Mouse (Mus musculus): ENCODE measurements around the gene Agmat. TPM values are rescaled to one million over a fixed set of nuclear protein-coding genes. Genes with fewer than 3 reads are reported as not detected.

Gene Agmat
- 2.2 TPM in 1 of 2 replicates, not detected in the other for total RNA-seq (2014; fragmentation: Nextera tagmentation)
- total RNA-seq (2017), result not detected in 2 replicates

DNA sequence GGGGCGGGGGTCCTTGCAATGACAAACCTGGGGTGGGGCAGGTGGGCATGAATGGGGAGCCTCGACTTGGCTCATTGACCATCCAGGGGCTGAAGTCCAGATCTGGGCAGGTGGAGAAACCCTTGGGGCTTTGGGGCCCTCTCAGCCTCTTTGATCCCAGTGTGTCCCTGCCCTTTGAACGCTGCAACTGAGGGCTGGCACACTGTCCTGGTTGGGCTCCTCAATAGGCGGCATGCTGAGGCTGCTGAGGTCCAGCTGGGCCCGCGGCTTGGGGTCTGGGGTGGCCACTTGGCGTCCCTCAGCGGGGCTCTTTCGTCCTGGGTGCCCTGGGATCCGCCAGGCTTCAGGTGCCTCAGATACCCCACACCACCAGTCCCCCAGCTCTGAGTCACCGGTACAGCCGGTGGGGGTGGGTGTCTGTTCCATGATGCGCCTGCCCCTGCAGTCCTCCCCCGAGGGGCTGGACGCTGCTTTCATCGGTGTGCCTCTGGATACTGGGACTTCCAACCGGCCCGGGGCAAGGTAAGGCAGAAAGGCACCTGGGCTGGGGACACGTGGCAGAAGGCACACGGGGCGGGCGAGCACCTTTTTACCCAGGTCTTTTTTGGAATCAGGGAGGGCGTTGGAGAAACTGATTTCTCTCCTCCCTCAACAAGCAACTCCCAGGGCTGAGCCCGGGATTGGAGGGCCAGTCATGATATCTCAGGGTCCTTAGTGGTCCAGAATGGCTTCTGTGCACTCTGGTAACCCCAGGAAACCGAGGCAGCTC, at the start of gene Agmat:
Gene Agmat, plus strand, starts transcription at position 95 of the 769 bp plus-strand sequence.
- ATAC-seq (replicated peaks; ENCODE audit: low FRiP score, low TSS enrichment, poor library complexity, severe bottlenecking), result no peak

DNA sequence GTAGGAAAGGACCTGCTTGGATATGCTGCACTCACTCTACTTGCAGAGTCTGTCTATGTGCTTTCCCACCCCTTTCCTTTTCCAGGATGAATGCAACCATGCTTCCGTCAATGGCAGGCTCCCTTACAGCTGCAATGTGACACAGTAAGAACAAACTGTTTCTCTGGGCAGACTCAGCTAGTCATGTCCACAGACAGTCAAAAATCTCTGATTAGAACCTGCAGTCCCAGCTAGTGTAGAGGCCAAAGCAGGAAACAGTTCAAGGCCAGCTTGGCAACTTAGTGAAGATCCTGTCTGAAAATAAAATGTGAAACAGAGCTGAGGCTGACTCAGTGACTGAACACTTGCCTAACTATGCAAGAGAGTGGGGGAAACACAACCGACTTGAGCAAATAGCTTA, 41.8 kb upstream of the Agmat start:
- ATAC-seq (replicated peaks; ENCODE audit: low FRiP score, low TSS enrichment, poor library complexity, severe bottlenecking), result no peak

DNA sequence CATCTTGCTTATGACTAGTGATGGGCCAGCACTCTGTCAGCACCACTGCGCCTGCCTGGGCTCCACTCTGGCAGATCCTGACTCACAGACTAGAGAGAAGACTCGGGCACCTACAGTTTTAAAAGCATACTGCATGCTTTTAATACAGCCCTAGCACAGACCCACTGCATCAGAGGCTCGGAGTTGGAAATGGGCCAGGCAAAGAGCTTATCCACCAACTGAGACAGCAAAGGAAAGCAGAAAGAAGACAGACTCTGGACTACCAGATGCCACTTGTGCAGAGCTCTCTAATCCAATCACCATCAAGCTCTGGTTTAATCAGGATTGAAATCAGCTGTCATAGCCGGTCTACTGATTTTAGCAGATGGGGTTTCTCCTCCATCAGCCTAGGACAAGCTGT, 41.1 kb upstream of the Agmat start:
- no peak for ATAC-seq (replicated peaks; ENCODE audit: low FRiP score, low TSS enrichment, poor library complexity, severe bottlenecking)

- no peak for ATAC-seq (replicated peaks; ENCODE audit: low FRiP score, low TSS enrichment, poor library complexity, severe bottlenecking)
Measured at GRCm38 (mm10) chr4:141708005-141708404, 38.5 kb upstream of the Agmat start.

DNA sequence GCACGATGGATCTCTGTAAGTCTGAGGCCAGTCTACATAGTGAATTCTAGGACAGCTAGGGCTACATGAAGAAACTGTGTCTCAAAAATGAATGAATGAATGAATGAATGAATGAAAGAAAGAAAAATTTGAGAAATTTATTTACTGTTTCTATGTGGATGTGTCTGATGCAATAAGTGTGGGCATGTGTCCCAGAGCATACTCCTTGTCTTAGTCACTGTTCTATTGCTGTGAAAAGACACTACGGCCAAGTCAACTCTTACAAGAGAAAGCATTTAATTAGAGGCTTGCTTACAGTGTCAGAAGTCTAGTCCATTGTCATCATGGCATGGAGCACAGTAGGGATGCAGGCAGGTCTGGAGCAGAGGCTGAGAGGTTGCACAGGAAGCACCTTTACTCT, 37.5 kb upstream of the Agmat start:
- no peak for ATAC-seq (replicated peaks; ENCODE audit: low FRiP score, low TSS enrichment, poor library complexity, severe bottlenecking)

DNA sequence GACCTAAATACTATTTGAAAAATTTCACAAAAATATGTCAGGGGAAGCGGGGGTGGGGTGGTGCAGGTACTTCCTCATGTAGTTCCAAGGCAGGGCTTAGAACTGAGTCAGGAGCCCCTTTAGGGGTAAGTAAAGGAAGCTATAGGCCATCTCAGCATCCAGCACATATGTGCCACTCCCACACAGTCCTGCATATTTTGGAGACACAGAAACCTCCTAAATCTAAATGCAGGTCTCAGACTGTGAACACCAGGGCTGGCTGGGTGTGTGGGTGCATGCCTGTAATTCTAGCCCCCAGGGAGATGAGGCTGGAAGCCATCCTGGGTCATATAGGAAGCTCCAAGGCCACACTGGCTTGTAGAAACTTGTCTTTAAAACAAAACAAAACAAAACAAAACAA, 35.2 kb upstream of the Agmat start:
- ATAC-seq (replicated peaks; ENCODE audit: low FRiP score, low TSS enrichment, poor library complexity, severe bottlenecking), result no peak

- no peak for ATAC-seq (replicated peaks; ENCODE audit: low FRiP score, low TSS enrichment, poor library complexity, severe bottlenecking)
Measured at GRCm38 (mm10) chr4:141713598-141714142, 32.8 kb upstream of the Agmat start.

GRCm38 (mm10) chr4:141715027-141715426, 31.4 kb upstream of the Agmat start:
- 0 out of 2 replicates have a peak, but pooled peaks have one; percentile 16 for ATAC-seq (replicated peaks; ENCODE audit: low FRiP score, low TSS enrichment, poor library complexity, severe bottlenecking)

GRCm38 (mm10) chr4:141717633-141718032, 28.8 kb upstream of the Agmat start:
- no peak for ATAC-seq (replicated peaks; ENCODE audit: low FRiP score, low TSS enrichment, poor library complexity, severe bottlenecking)

DNA sequence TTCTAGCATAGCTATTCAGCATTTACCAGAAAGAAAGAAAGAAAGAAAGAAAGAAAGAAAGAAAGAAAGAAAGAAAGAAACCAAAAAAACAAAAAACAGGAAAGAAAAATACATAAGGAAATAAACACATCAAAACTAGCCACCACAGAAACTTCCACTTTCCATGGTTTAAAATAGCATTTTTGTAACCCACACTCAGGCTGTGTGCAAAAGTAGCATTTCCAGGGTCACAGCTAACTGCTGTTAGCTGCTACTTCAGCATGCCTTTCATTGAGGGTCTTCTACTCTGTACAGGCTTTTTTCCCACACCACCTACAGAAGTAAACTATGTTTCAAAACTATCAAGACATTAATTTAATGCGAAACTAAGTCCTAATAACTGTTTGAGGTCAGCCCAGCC, 27.2 kb upstream of the Agmat start:
- no peak for ATAC-seq (replicated peaks; ENCODE audit: low FRiP score, low TSS enrichment, poor library complexity, severe bottlenecking)

DNA sequence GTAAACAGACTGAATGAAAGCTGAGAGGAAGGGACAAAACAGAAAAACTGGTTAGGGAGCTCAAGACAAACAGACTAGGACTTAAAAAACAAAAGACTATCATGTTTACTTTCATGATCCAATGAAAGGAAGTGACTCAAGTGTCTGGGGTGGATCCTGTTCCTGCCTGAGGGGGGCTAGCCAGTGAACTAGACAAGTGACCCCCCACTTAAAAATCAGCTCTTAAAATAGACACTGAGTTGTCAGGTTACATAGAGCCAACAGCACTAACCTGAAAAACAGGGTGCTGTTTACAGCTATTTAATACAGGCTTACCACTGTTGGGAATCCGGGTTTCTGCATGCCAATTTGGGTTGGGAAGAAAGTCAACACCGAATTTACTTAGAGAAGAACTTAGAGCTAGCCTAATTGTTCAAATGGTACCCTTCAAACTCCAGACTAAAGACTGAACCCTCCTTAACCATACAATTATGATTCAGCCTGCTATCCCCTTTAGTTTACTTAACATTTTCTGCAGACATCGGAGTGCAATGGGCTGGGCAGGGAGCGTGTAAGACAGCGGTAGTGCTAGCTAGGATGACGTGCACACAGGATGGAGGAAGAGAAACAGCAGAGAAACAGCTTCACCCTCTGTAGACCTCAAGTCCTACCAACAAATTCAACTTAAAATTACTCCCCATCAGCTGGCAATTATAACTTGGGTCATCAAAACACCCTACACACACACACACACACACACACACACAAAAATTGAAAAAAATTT, 25.5 kb upstream of the Agmat start:
- no peak for ATAC-seq (replicated peaks; ENCODE audit: low FRiP score, low TSS enrichment, poor library complexity, severe bottlenecking)

DNA sequence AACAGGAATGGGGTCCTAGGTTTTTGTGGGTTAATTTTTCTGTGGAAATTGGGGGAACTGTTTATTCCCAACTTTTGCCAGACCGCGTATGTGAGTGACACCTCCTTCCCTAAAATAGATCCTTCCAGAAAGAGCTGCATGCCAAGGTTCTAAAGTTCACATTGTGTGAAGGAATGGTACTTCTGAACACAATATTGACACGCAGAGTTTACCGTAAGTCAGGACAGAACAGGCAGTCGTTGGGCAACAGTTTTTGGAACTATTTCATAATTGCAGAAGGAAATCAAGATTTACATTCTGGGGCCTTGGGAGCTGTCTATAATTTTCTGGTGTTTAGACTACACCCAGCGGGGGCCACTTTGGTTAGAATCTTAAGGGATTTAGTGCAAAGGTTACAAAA, 24.5 kb upstream of the Agmat start:
- no peak for ATAC-seq (replicated peaks; ENCODE audit: low FRiP score, low TSS enrichment, poor library complexity, severe bottlenecking)

GRCm38 (mm10) chr4:141722731-141723672, 23.5 kb upstream of the Agmat start, which contains the start of gene Ddi2:
Ddi2 (minus strand) TSS chr4:141723419.
- peak; percentile 70 for ATAC-seq (replicated peaks; ENCODE audit: low FRiP score, low TSS enrichment, poor library complexity, severe bottlenecking)

DNA sequence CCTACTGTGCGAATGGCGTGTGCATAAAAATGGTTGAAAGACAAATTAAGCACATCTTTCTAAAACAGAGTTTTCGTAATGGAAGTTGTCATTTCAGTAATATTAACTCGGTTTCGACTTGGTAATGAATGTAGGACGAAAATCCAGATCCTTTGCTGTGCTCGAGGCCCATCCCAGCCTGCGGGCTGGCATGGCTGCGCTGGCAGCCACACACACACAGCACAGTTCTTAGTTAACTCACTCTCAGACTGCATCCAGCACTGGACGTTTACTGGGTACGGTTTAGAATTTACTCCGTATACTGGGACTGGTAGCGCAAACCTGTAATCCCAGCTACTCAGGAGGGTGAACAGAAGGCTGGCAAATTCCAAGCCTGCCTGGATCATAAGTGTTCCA, 22.8 kb upstream of the Agmat start:
- 0 out of 2 replicates have a peak, but pooled peaks have one; percentile 31 for ATAC-seq (replicated peaks; ENCODE audit: low FRiP score, low TSS enrichment, poor library complexity, severe bottlenecking)

- ATAC-seq (replicated peaks; ENCODE audit: low FRiP score, low TSS enrichment, poor library complexity, severe bottlenecking), result no peak
Measured at GRCm38 (mm10) chr4:141724594-141724993, 21.9 kb upstream of the Agmat start.

DNA sequence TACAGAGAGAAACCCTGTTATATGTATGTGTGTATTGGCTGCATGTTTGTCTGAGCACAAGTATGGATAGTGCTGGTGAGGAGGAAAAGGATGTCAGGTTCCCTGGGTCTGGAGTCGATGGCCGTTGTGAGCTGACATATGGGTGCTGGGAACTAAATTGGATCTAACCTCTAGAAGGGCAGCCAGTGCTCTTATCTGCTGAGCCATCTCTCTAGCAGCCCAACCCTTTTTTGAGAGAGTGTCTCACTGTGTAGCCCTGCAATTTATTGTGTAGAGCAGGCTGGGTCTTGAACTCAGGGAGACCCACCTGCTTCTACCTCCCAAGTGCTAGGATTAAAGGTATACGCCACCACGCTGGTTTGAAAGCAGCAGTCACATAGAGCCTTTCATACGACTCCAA, 21.2 kb upstream of the Agmat start:
- ATAC-seq (replicated peaks; ENCODE audit: low FRiP score, low TSS enrichment, poor library complexity, severe bottlenecking), result no peak

- ATAC-seq (replicated peaks; ENCODE audit: low FRiP score, low TSS enrichment, poor library complexity, severe bottlenecking), result no peak
Measured at GRCm38 (mm10) chr4:141725738-141726137, 20.7 kb upstream of the Agmat start.

- ATAC-seq (replicated peaks; ENCODE audit: low FRiP score, low TSS enrichment, poor library complexity, severe bottlenecking), result no peak
Measured at GRCm38 (mm10) chr4:141729266-141729665, 17.2 kb upstream of the Agmat start.

DNA sequence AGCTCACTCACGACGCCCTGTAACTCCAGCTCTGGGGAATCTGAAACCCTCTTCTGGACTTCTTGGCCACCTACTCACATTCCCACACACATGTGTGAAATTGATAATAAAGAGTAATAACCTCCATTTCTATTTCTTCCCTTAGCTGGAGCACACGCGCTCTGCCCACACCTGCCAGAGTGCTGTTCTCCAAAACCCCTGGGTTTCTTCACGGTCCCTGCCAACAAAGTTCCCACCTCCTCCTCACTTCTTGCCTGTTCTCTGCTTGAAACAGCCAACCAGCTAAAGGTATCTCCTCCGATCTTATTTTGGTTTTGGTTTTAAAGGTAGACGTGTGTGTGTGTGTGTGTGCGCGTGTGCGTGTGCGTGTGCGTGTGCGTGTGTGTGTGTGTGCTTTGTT, 16.1 kb upstream of the Agmat start:
- ATAC-seq (replicated peaks; ENCODE audit: low FRiP score, low TSS enrichment, poor library complexity, severe bottlenecking), result no peak
